Mouse (Mus musculus) midbrain, embryonic 12.5 days (tissue): ENCODE data around the gene Rpl23. TPM values are rescaled to one million over a fixed set of nuclear protein-coding genes. Genes with fewer than 3 reads are reported as not detected.
A peak's percentile ranks its signal among the peaks of the same experiment; 100 is the strongest.
"Not testable (repeated sequence)": the region's sequence is repeated elsewhere in the genome, so short reads cannot be mapped to it uniquely, and the experiment has no call there.

Experiments used
- ATAC-seq: fragments of 200-750 bp; cut with Nextera tagmentation; 2 replicates; pipeline ENCODE4 v1.8.0; 2017; ENCODE audit warnings: low read depth, moderate TSS enrichment, moderate library complexity; ENCODE audit not compliant: low FRiP score
- H3K27ac ChIP-seq: fragments of 300-500 bp; sonication (generic); replicated peaks from 2 replicates; pipeline ENCODE4 v1.5.1; 2016; ENCODE audit warnings: mild to moderate bottlenecking
- H3K27me3 ChIP-seq: fragments of 300-500 bp; sonication (generic); 2 replicates; pipeline ENCODE4 v1.6.1; 2016; ENCODE audit warnings: mild to moderate bottlenecking
- H3K36me3 ChIP-seq: fragments of 300-500 bp; sonication (generic); 2 replicates; pipeline ENCODE4 v1.6.1; 2016
- H3K4me1 ChIP-seq: fragments of 300-500 bp; sonication (generic); 2 replicates; pipeline ENCODE4 v1.6.1; 2016
- H3K4me2 ChIP-seq: fragments of 300-500 bp; sonication (generic); replicated peaks from 2 replicates; pipeline ENCODE4 v1.6.1; 2016; ENCODE audit warnings: mild to moderate bottlenecking, moderate library complexity
- H3K4me3 ChIP-seq: fragments of 300-500 bp; sonication (generic); 2 replicates; pipeline ENCODE4 v1.5.1; 2016; ENCODE audit warnings: mild to moderate bottlenecking
- H3K9ac ChIP-seq: fragments of 300-500 bp; sonication (generic); replicated peaks from 2 replicates; pipeline ENCODE4 v1.6.1; 2016; ENCODE audit warnings: mild to moderate bottlenecking, moderate library complexity
- H3K9me3 ChIP-seq: fragments of 300-500 bp; sonication (generic); 2 replicates; pipeline ENCODE4 v1.6.1; 2016; ENCODE audit warnings: mild to moderate bottlenecking
- WGBS: fragments of 180-500 bp; shearing (Covaris S2); methylation state at CpG from one replicate; pipeline ENCODE4 v1.1.7; 2016; 5-methylcytosine and 5-hydroxymethylcytosine counted together
- polyA plus RNA-seq: library from polyadenylated mRNA; unstranded; fragments of >200 nt; fragmentation: Nextera tagmentation; extraction: Ambion mirVana; gene quantifications from 2 replicates; pipeline ENCODE4 v1.2.1, GENCODE M21; 2016

Rpl23 gene
- polyA plus RNA-seq, 1 experiment from 2014 or later, result 370 TPM

DNA sequence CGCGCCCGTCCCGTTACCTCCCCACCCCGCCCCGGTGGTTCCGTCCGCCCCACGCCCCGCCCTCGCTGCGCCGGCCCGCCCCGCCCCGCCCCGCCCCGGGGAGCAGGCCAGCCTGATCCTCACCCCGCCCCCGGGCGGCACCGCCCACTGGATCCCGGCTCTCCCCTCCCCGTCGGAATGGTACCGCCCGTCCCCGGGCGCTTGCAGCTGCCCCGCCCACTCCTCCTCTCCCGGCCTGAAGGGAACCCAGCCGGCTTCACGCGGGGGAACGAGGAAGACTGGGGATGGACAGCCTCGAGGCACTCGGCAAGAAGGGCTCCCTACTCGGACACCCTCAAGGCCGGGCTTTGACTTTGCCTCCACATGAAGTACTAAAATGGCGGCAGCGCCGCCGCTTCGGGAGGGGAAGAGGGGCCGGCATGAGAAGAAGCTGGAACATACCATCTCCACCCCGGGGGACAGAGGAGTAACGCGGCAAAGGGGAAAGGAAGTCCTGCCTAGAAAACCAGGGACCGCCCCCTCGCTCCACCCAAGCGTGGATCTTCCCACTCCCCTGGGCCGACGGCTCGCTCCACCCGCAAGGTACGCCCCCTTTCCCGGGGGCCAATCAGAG lies 37.4 kb downstream of the Rpl23 start:
- H3K4me2 ChIP-seq, result peak overlapping the region; percentile 84
- H3K27ac ChIP-seq, result peak overlapping the region; percentile 90
- H3K36me3 ChIP-seq, result peaks cover 38% of the 10 kb centered on the region
- H3K27me3 ChIP-seq, result no peaks in the 10 kb centered on the region
- under 1% methylated on average over 38 of the region's 57 CpGs for WGBS
- peak overlapping the region; percentile 87 for H3K9ac ChIP-seq
- no peaks in the 10 kb centered on the region for H3K9me3 ChIP-seq
- peak; percentile 96 for ATAC-seq
- H3K4me3 ChIP-seq, result peak overlapping the region; percentile 85
- H3K4me1 ChIP-seq, result peaks cover 24% of the 10 kb centered on the region

DNA sequence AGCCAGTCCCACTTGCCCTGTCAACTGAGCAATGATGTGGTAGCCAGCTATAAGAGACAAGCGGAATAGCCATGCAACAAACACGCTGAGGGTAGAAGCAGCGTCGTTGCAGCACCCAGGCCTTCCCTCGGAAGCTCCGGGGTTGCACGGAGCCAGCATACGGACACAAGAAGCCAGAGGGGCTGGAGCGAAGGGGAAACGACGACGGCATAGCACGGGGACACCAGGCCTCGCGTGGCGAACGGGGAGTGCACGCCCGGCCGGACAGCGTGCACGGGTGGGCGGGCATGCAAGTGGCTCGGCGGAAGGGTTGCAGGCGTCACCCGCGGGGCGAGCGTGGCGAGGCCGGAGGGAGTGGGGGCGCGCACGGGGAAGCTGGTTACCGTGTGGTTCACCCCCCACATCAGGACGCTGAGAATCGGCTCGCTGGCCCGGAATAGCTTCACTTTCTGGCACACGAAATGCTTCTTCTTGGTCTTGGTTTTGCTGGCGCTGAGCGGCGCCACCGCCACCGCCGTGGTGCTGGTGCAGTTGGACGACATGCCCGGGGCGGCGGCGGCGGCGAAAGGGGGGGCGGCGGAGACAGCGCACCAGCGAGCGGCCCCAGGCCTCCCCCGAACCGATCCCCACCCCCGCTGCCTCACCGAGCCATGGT lies 38.0 kb downstream of the Rpl23 start, which contains the start of gene Pip4k2b:
Gene Pip4k2b, minus strand, starts transcription at position 642 of the 655 bp plus-strand sequence.
- Histone ChIP-seq H3K27me3 (no peaks in the 10 kb centered on the region), H3K4me1 (peaks cover 24% of the 10 kb centered on the region), H3K9ac (peak within 1 kb of the TSS; percentile 87), H3K4me2 (peak within 1 kb of the TSS; percentile 84), H3K27ac (peak within 1 kb of the TSS; percentile 90), H3K9me3 (no peaks in the 10 kb centered on the region), H3K36me3 (peaks cover 31% of the 10 kb centered on the region), H3K4me3 (peak within 1 kb of the TSS; percentile 85)
- WGBS, result 2% methylated on average over 55 of the region's 63 CpGs
- peak; percentile 44 for ATAC-seq

- peak overlapping the region; percentile 85 for H3K4me3 ChIP-seq
- no peak for ATAC-seq
- H3K9ac ChIP-seq, result peak overlapping the region; percentile 87
- peaks cover 26% of the 10 kb centered on the region for H3K36me3 ChIP-seq
- H3K4me2 ChIP-seq, result peak overlapping the region; percentile 84
- H3K4me1 ChIP-seq, result peaks cover 24% of the 10 kb centered on the region
- no peaks in the 10 kb centered on the region for H3K9me3 ChIP-seq
- peak overlapping the region; percentile 90; the same call in 1 of the 2 replicates for H3K27ac ChIP-seq
- no peaks in the 10 kb centered on the region for H3K27me3 ChIP-seq
- WGBS, result 47% methylated on average over 9 of the region's 9 CpGs
Observed at GRCm38 (mm10) chr11:97743423-97743822, 38.8 kb downstream of the Rpl23 start.

GRCm38 (mm10) chr11:97742591-97742990 lies 39.6 kb downstream of the Rpl23 start:
- peaks cover 17% of the 10 kb centered on the region for H3K36me3 ChIP-seq
- H3K9ac ChIP-seq, result peak overlapping the region; percentile 87; the same call in 1 of the 2 replicates
- H3K4me2 ChIP-seq, result peak overlapping the region; percentile 84
- WGBS, result 84% methylated on average over 9 of the region's 9 CpGs
- ATAC-seq, result no peak
- no peak overlapping the region for H3K27ac ChIP-seq
- H3K4me3 ChIP-seq, result peak overlapping the region; percentile 85
- no peaks in the 10 kb centered on the region for H3K27me3 ChIP-seq
- peaks cover 24% of the 10 kb centered on the region for H3K4me1 ChIP-seq
- no peaks in the 10 kb centered on the region for H3K9me3 ChIP-seq

DNA sequence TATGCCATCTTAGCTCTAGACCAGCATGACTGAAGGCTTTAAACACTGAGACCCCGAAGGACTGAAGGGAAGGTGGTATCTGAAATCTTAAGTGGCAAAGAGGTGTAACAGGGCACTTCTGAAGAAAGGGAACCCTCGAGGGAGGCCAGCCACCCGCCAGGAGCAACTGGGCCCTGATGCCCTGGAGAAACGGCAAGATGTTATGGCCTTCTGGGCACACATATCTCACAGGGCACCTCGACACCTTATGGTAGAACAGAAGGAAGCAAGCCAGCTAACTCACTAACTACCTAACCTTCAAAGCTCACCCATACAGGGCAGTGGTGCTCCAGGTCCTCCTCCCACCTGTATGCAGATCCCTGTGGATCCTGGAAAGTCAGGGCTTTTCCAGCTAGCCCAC lies 40.1 kb downstream of the Rpl23 start:
- Histone ChIP-seq H3K36me3 (peaks cover 13% of the 10 kb centered on the region), H3K9ac (no peak overlapping the region), H3K4me3 (no peak overlapping the region), H3K4me1 (peaks cover 24% of the 10 kb centered on the region), H3K27ac (no peak overlapping the region), H3K9me3 (no peaks in the 10 kb centered on the region), H3K27me3 (no peaks in the 10 kb centered on the region), H3K4me2 (peak overlapping the region; percentile 84)
- no peak for ATAC-seq
- 93% methylated on average over 5 of the region's 5 CpGs for WGBS

GRCm38 (mm10) chr11:97740190-97740589 lies 42.0 kb downstream of the Rpl23 start:
- Histone ChIP-seq H3K36me3 (no peaks in the 10 kb centered on the region), H3K4me2 (no peak overlapping the region), H3K9ac (no peak overlapping the region), H3K4me3 (no peak overlapping the region), H3K27ac (no peak overlapping the region; the same call in 1 of the 2 replicates), H3K27me3 (no peaks in the 10 kb centered on the region), H3K9me3 (no peaks in the 10 kb centered on the region), H3K4me1 (peaks cover 24% of the 10 kb centered on the region)
- no peak for ATAC-seq
- WGBS, result 52% methylated on average over 7 of the region's 7 CpGs

- Histone ChIP-seq H3K9ac (no peak overlapping the region), H3K4me1 (peaks cover 24% of the 10 kb centered on the region), H3K4me2 (no peak overlapping the region), H3K36me3 (no peaks in the 10 kb centered on the region), H3K4me3 (no peak overlapping the region), H3K27ac (no peak overlapping the region), H3K27me3 (no peaks in the 10 kb centered on the region), H3K9me3 (no peaks in the 10 kb centered on the region)
- 90% methylated on average over 3 of the region's 3 CpGs for WGBS
- ATAC-seq, result no peak
Observed at GRCm38 (mm10) chr11:97739155-97739554, 43.1 kb downstream of the Rpl23 start.

- Histone ChIP-seq H3K27ac (no peak overlapping the region), H3K9ac (no peak overlapping the region), H3K27me3 (no peaks in the 10 kb centered on the region), H3K36me3 (no peaks in the 10 kb centered on the region), H3K4me1 (peaks cover 21% of the 10 kb centered on the region), H3K4me3 (no peak overlapping the region), H3K9me3 (no peaks in the 10 kb centered on the region), H3K4me2 (no peak overlapping the region)
- no peak for ATAC-seq
- 70% methylated on average over 6 of the region's 6 CpGs for WGBS
Observed at GRCm38 (mm10) chr11:97738703-97739102, 43.5 kb downstream of the Rpl23 start.

GRCm38 (mm10) chr11:97737600-97737999 lies 44.6 kb downstream of the Rpl23 start:
- 82% methylated on average over 4 of the region's 4 CpGs for WGBS
- ATAC-seq, result no peak

DNA sequence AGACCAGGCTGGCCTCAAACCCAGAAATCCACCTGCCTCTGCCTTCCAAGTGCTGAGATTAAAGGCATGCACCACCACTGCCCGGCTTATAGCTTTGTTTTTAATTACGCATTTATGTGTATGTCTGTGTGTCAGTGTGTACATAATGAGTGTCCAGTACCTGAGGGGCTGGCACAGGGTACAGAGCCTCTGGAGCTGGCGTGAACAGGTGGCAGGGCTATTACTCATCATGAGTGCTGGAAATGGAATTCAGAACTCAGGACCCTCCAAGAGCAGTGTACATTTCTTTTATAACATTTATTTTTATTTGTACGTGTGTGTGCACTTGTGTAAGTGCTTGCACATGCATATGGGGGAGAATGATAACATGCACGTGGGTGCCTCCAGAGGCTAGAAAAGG lies 45.6 kb downstream of the Rpl23 start:
- Histone ChIP-seq H3K36me3 (peaks cover 6% of the 10 kb centered on the region; the same call in 1 of the 2 replicates), H3K4me3 (no peak overlapping the region), H3K27me3 (no peaks in the 10 kb centered on the region), H3K27ac (no peak overlapping the region), H3K4me1 (peaks cover 4% of the 10 kb centered on the region; the same call in 1 of the 2 replicates), H3K9me3 (no peaks in the 10 kb centered on the region), H3K9ac (no peak overlapping the region), H3K4me2 (no peak overlapping the region)
- 91% methylated on average over 5 of the region's 5 CpGs for WGBS
- ATAC-seq, result no peak

More at GRCm38 (mm10) chr11:97737600-97737999, 44.6 kb downstream of the Rpl23 start:
- H3K27me3 ChIP-seq, result no peaks in the 10 kb centered on the region
- peaks cover 10% of the 10 kb centered on the region for H3K4me1 ChIP-seq
- no peaks in the 10 kb centered on the region for H3K9me3 ChIP-seq
- H3K4me2 ChIP-seq, result no peak overlapping the region
- H3K4me3 ChIP-seq, result no peak overlapping the region
- no peaks in the 10 kb centered on the region for H3K36me3 ChIP-seq
- H3K9ac ChIP-seq, result no peak overlapping the region
- H3K27ac ChIP-seq, result no peak overlapping the region

DNA sequence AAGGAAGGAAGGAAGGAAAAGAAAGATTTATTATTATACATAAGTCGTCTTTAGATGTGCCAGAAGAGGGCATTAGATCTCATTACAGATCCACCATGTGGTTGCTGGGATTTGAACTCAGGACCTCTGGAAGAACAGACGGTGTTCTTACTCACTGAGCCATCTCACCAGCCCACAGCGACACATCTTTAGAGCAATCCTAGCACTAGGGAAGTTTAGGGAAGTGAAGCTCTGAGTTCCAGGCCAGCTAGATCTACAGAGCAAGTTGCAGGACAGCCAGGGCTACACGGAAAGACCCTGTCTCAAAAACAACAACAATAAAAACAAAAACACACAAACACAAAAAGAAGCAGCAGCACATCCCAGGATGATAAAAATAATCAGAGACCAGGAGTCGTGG lies 47.4 kb downstream of the Rpl23 start:
- H3K4me1 ChIP-seq, H3K9ac ChIP-seq, H3K9me3 ChIP-seq, H3K27me3 ChIP-seq, H3K27ac ChIP-seq, ATAC-seq, H3K4me3 ChIP-seq, H3K4me2 ChIP-seq: not testable (repeated sequence)
- peaks cover 21% of the 10 kb centered on the region for H3K36me3 ChIP-seq
- 89% methylated on average over 5 of the region's 5 CpGs for WGBS

GRCm38 (mm10) chr11:97733689-97734088 lies 48.5 kb downstream of the Rpl23 start:
- Histone ChIP-seq H3K27ac (no peak overlapping the region), H3K9ac (no peak overlapping the region), H3K4me3 (no peak overlapping the region), H3K36me3 (peaks cover 32% of the 10 kb centered on the region), H3K27me3 (no peaks in the 10 kb centered on the region), H3K4me2 (no peak overlapping the region), H3K4me1 (no peaks in the 10 kb centered on the region), H3K9me3 (no peaks in the 10 kb centered on the region)
- WGBS, result 56% methylated on average over 10 of the region's 10 CpGs
- ATAC-seq, result no peak
